10 mouse cellular contexts compared by ENCODE assay signal in genomic region chr6:112971116-112971768, GRCm38 (mm10). TPM values are rescaled to one million over a fixed set of nuclear protein-coding genes. Genes with fewer than 3 reads are reported as not detected.
DNase-seq lines count a peak whose midpoint lies in the region; ATAC-seq and TF ChIP-seq lines count a peak whose summit lies in the region.
"Had no signal": no experiment of that assay in that cellular context is flagged by ENCODE, and none has a peak within 500 bp of the region (broad histone marks: within the 10 kb centered on the region; RNA-seq: fewer than 3 reads in every experiment).

No protein-coding gene starts in this region.

- DNase-seq in heart, postnatal 25 days (ENCODE audit: low spot score): no peak
- peak; percentile 70 for DNase-seq in brain, embryonic 14.5 days (ENCODE audit: low read depth)
- DNase-seq in gastrocnemius, postnatal 25 days: no peak
- no peak for DNase-seq in testis, postnatal 14 days (ENCODE audit: low spot score)
- DNase-seq in layer of hippocampus, postnatal 25 days (ENCODE audit: extremely low spot score in 1 of 2, low spot score in 1 of 2): no peak
- DNase-seq: cerebellum, adult 9-11 months had no signal

- WGBS in heart, embryonic 13.5 days: 47% methylated on average over 6 of the region's 6 CpGs
- 17% methylated on average over 6 of the region's 6 CpGs for WGBS in hindbrain, embryonic 12.5 days
- 10% methylated on average over 6 of the region's 6 CpGs for WGBS in midbrain, embryonic 13.5 days

- peak; percentile 24; the same call in 1 of the 2 replicates for TF ChIP-seq CTCF in brain, embryonic 14.5 days (IDR thresholded peaks at IDR 0.05; ENCODE audit: borderline replicate concordance, extremely low read depth, insufficient read depth, insufficient read length)

- H3K9me3 ChIP-seq in heart, embryonic 13.5 days: no peaks in the 10 kb centered on the region
- H3K9me3 ChIP-seq in hindbrain, embryonic 12.5 days (replicated peaks): no peaks in the 10 kb centered on the region
- H3K9me3 ChIP-seq in midbrain, embryonic 13.5 days: no peaks in the 10 kb centered on the region

- no peaks in the 10 kb centered on the region for H3K36me3 ChIP-seq in heart, embryonic 13.5 days
- H3K36me3 ChIP-seq in hindbrain, embryonic 12.5 days: no peaks in the 10 kb centered on the region
- H3K36me3 ChIP-seq in midbrain, embryonic 13.5 days: no peaks in the 10 kb centered on the region

- H3K4me2 ChIP-seq in heart, embryonic 13.5 days: peak overlapping the region; percentile 24; the same call in 1 of the 2 replicates
- peak overlapping the region; percentile 37 for H3K4me2 ChIP-seq in hindbrain, embryonic 12.5 days (replicated peaks)
- H3K4me2 ChIP-seq in midbrain, embryonic 13.5 days (replicated peaks): peak overlapping the region; percentile 49

- no peak overlapping the region for H3K4me3 ChIP-seq in heart, embryonic 13.5 days
- no peak overlapping the region for H3K4me3 ChIP-seq in hindbrain, embryonic 12.5 days
- no peak overlapping the region; the same call in 1 of the 2 replicates for H3K4me3 ChIP-seq in midbrain, embryonic 13.5 days (replicated peaks)

- intact Hi-C loops in heart, postnatal 25 days (cut with DNase I): no loop called here

- ATAC-seq in heart, embryonic 13.5 days (ENCODE audit: extremely low read depth, insufficient number of reproducible peaks, low FRiP score, low TSS enrichment): no peak
- ATAC-seq in hindbrain, embryonic 12.5 days (ENCODE audit: low FRiP score): no peak; the same call in 1 of the 2 replicates
- ATAC-seq in midbrain, embryonic 13.5 days: no peak; the same call in 1 of the 2 replicates
- ATAC-seq: intestine, embryonic 16.5 days had no signal

- no peaks in the 10 kb centered on the region for H3K27me3 ChIP-seq in heart, embryonic 13.5 days (replicated peaks)
- H3K27me3 ChIP-seq in hindbrain, embryonic 12.5 days: no peaks in the 10 kb centered on the region
- H3K27me3 ChIP-seq in midbrain, embryonic 13.5 days: no peaks in the 10 kb centered on the region

- no peak overlapping the region for H3K27ac ChIP-seq in heart, embryonic 13.5 days (replicated peaks)
- H3K27ac ChIP-seq in hindbrain, embryonic 12.5 days: peak overlapping the region; percentile 90
- H3K27ac ChIP-seq in midbrain, embryonic 13.5 days: peak overlapping the region; percentile 93

- H3K9ac ChIP-seq in heart, embryonic 13.5 days: no peak overlapping the region
- no peak overlapping the region; the same call in 1 of the 2 replicates for H3K9ac ChIP-seq in hindbrain, embryonic 12.5 days
- H3K9ac ChIP-seq in midbrain, embryonic 13.5 days (replicated peaks): peak overlapping the region; percentile 20

- peaks cover 28% of the 10 kb centered on the region for H3K4me1 ChIP-seq in heart, embryonic 13.5 days
- peaks cover 48% of the 10 kb centered on the region for H3K4me1 ChIP-seq in hindbrain, embryonic 12.5 days
- H3K4me1 ChIP-seq in midbrain, embryonic 13.5 days (replicated peaks): peaks cover 62% of the 10 kb centered on the region

- no peak for TF ChIP-seq POLR2A in brain, embryonic 14.5 days (IDR thresholded peaks at IDR 0.05; ENCODE audit: borderline replicate concordance, extremely low read depth, insufficient read depth, insufficient read length, poor library complexity, severe bottlenecking)

RNA-seq across cellular contexts. Expression of gene Srgap3, which starts 24.2 kb away (rescaled TPM):
- 0.60 and 1.0 TPM in 2 replicates for polyA plus RNA-seq in heart, embryonic 13.5 days (2015; fragmentation: Nextera tagmentation; extraction: Ambion mirVana)
- 1 to 10 TPM; 1.2 TPM for total RNA-seq in heart, postnatal 25 days (2021)
- polyA plus RNA-seq in brain, embryonic 14.5 days (2012; rRNA removed): 61.0 and 112 TPM in 2 replicates
- polyA plus RNA-seq in hindbrain, embryonic 12.5 days (2016; fragmentation: Nextera tagmentation; extraction: Ambion mirVana): 44.8 and 48.9 TPM in 2 replicates
- 49.8 and 53.5 TPM in 2 replicates for polyA plus RNA-seq in midbrain, embryonic 13.5 days (2015; fragmentation: Nextera tagmentation; extraction: Ambion mirVana)
- total RNA-seq in gastrocnemius, postnatal 25 days (2021): 1 to 10 TPM; 1.8 to 2.1 TPM
- total RNA-seq in layer of hippocampus, postnatal 25 days (2021): 100 to 1,000 TPM; 241 to 270 TPM

Comparison
In these comparisons a context has a peak if more than half of its experiments do, and no peak if none do; other contexts are left out.
1. RNA of gene Srgap3, which starts 24.2 kb away (polyA plus RNA-seq): 61.0 to 112 TPM in brain, embryonic 14.5 days, 49.8 to 53.5 TPM in midbrain, embryonic 13.5 days and 44.8 to 48.9 TPM in hindbrain, embryonic 12.5 days; 0.60 to 1.0 TPM in heart, embryonic 13.5 days; every median in the first group is over 10 times any median in the second.
2. Peak in every context shown above with its lines, with median percentiles within 50 percentile points of each other: H3K4me2 ChIP-seq.